Mouse (Mus musculus) effector memory CD4-positive, alpha-beta T cell, adult 5 months (primary cell): ENCODE data around the gene Rdh14. TPM values are rescaled to one million over a fixed set of nuclear protein-coding genes. Genes with fewer than 3 reads are reported as not detected.

Experiments
- polyA plus RNA-seq: library from polyadenylated mRNA; unstranded; fragments of 100-300 nt; shearing (Covaris generic); gene quantifications from one replicate; pipeline ENCODE4 v1.2.1, GENCODE M21; 2017

Rdh14 gene
- polyA plus RNA-seq = 17.9 TPM

DNA sequence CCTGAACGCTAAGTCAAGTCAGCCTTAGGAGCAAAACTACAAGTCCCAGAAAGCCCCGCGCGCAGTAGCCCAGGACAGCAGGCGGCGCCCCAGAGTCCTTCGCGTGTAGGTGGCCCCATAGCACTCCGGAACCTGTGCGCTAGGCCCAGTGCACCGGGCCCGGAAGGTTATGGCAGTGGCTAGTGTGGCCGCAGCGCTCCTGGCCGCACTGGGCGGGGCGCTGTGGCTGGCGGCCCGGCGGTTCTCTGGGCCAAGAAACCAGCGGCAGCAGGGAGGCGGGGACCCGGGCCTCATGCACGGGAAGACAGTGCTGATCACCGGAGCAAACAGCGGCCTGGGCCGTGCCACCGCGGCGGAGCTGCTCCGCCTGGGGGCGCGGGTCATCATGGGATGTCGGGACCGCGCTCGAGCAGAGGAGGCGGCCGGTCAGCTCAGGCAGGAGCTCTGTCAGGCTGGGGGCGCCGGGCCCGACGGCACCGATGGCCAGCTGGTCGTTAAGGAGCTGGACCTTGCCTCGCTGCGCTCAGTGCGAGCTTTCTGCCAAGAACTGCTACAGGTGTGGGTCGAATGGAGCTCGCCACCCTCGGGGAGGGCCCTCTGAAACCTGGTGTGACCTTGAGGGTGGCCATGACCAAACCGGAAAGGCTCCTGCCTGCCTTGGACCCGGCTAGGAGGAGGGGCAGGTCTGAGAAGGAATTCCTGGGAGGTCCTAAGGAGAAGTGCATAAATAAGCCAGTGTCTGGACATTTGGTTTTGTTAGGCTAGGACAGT lies at the start of gene Rdh14:
Gene Rdh14 (plus strand): TSS at position 102 of the 771 bp plus-strand sequence.

DNA sequence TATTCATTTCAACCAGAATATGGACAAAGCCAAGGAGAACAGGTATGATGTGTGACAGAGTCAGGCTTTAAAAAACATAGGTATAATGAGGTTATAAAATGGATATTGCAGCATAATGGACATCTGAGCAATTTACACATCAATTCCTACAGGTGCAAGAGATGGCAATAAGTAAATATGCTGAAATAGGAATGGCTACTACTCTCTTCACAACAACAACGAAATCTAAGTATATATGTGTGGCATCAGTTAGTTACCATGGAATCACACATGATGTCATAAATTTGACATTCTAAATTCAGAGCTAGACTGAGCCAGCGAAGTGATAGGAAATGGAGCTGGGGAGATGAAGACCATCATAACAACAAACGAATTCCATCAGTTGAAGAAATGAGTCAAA lies 20.9 kb upstream of the Rdh14 start, which contains the start of gene Nt5c1b:
Gene Nt5c1b (plus strand): TSS at position 301 of the 400 bp plus-strand sequence.

Other genes with a start within 250 kb of the Rdh14 start
- not detected for gene Nt5c1b, start 20.8 kb upstream of the Rdh14 start, polyA plus RNA-seq